Mouse (Mus musculus) 3T3-L1 (cell line): ENCODE results near the gene Rnf130.

Experiments
- DNase-seq: peaks from one replicate; pipeline ENCODE4 v3.0.0-alpha.2; 2015; ENCODE audit warnings: low read depth, low spot score

Gene Rnf130

GRCm38 (mm10) chr11:50024833-50025720 is at the start of gene Rnf130:
Rnf130 (plus strand) TSS chr11:50025346.
- peak; percentile 16 for DNase-seq

GRCm38 (mm10) chr11:49977963-49978568 is 47.1 kb upstream of the Rnf130 start:
- no peak for DNase-seq

- no peak for DNase-seq
These were observed 46.2 kb upstream of the Rnf130 start for GRCm38 (mm10) chr11:49978935-49979334.

GRCm38 (mm10) chr11:49980681-49981235 is 44.4 kb upstream of the Rnf130 start:
- no peak for DNase-seq

- peak; percentile 63 for DNase-seq
These were observed 43.7 kb upstream of the Rnf130 start for GRCm38 (mm10) chr11:49981321-49981963.

GRCm38 (mm10) chr11:49982094-49982493 is 43.1 kb upstream of the Rnf130 start:
- no peak for DNase-seq

- no peak for DNase-seq
These were observed 42.3 kb upstream of the Rnf130 start for GRCm38 (mm10) chr11:49982881-49983280.

GRCm38 (mm10) chr11:49983875-49984552 is 41.1 kb upstream of the Rnf130 start:
- DNase-seq = no peak

GRCm38 (mm10) chr11:49985009-49985408 is 40.1 kb upstream of the Rnf130 start:
- DNase-seq = no peak

- peak; percentile 70 for DNase-seq
These were observed 38.7 kb upstream of the Rnf130 start for GRCm38 (mm10) chr11:49986277-49987036.

GRCm38 (mm10) chr11:49994536-49994935 is 30.6 kb upstream of the Rnf130 start:
- no peak for DNase-seq

GRCm38 (mm10) chr11:49996398-49996797 is 28.7 kb upstream of the Rnf130 start:
- DNase-seq = no peak

GRCm38 (mm10) chr11:49997321-49997720 is 27.8 kb upstream of the Rnf130 start:
- peak; percentile 28 for DNase-seq

- no peak for DNase-seq
These were observed 22.3 kb upstream of the Rnf130 start for GRCm38 (mm10) chr11:50002853-50003252.

GRCm38 (mm10) chr11:50007776-50008175 is 17.4 kb upstream of the Rnf130 start:
- no peak for DNase-seq

GRCm38 (mm10) chr11:50008231-50008630 is 16.9 kb upstream of the Rnf130 start:
- no peak for DNase-seq

GRCm38 (mm10) chr11:50013016-50013415 is 12.1 kb upstream of the Rnf130 start:
- no peak for DNase-seq

GRCm38 (mm10) chr11:50016503-50016902 is 8.6 kb upstream of the Rnf130 start:
- DNase-seq = no peak

GRCm38 (mm10) chr11:50017511-50017910 is 7.6 kb upstream of the Rnf130 start:
- DNase-seq = no peak

GRCm38 (mm10) chr11:50018848-50019247 is 6.3 kb upstream of the Rnf130 start:
- no peak for DNase-seq

- no peak for DNase-seq
These were observed 3.1 kb upstream of the Rnf130 start for GRCm38 (mm10) chr11:50022085-50022484.
